Mouse (Mus musculus): ENCODE results near the gene Fbxl15. TPM values are rescaled to one million over a fixed set of nuclear protein-coding genes. Genes with fewer than 3 reads are reported as not detected.

Fbxl15 gene
- polyA plus RNA-seq, 1 experiment: 13.1 TPM

DNA sequence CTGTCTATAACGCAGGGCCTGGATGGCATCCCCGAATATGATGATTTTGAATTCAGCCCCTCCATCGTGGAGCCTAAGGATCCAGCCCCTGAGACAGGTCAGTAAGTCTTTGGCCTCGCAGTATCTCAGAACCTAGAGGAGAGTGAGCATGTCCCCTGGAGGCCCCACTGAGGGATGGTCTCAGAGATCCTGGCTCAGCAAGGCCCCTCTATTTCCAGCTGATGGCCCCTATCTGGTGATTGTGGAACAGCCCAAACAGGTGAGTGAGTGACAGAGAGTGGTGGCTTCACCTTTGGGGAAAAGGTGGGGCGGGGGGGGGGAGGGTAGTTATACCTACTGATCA, 21.7 kb upstream of the Fbxl15 start:
- no peaks in the 10 kb centered on the region for H3K27me3 ChIP-seq (ENCODE audit: control insufficient read depth, insufficient read depth, insufficient read length)

DNA sequence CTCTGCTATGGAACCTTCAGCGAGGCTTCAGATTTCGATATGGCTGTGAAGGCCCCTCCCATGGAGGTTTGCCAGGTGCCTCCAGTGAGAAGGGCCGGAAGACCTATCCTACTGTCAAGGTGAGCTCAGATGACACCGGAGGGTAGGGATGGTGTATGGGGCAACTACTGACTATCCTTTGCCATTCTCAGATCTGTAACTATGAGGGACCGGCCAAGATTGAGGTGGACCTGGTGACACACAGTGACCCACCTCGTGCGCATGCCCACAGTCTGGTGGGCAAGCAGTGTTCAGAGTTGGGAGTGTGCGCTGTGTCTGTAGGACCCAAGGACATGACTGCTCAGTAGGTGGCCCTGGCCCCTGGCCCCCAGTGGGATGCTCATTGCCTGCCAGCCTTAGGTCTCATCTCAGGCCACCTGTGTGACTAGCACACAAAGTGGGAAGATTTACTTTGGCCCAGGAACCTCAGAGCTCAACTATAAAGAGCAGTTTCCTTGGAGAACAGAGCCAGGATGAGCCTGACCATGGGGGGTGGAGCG, 21.2 kb upstream of the Fbxl15 start:
- Histone ChIP-seq H3K79me2 (ENCODE audit: control insufficient read depth, insufficient read depth) (peaks cover 17% of the 10 kb centered on the region), H3K27me3 (ENCODE audit: control insufficient read depth, insufficient read depth, insufficient read length) (no peaks in the 10 kb centered on the region), H3K4me3 (ENCODE audit: insufficient read depth, poor library complexity, severe bottlenecking) (no peak overlapping the region), H3ac (ENCODE audit: control insufficient read depth, insufficient read length, low read depth) (no peak overlapping the region), H3K36me3 (ENCODE audit: control insufficient read depth, insufficient read depth) (peaks cover 41% of the 10 kb centered on the region), H3K79me3 (ENCODE audit: low read depth) (no peaks in the 10 kb centered on the region)
- TF ChIP-seq CTCF (IDR thresholded peaks at IDR 0.05; ENCODE audit: control insufficient read depth, insufficient read depth, insufficient read length) (no peak), CEBPB (IDR thresholded peaks at IDR 0.05; ENCODE audit: low read depth) (no peak), MYOD1 (IDR thresholded peaks at IDR 0.05; ENCODE audit: control insufficient read depth, insufficient read length, low read depth) (no peak), FOSL1 (IDR thresholded peaks at IDR 0.05; ENCODE audit: insufficient read depth, low read length, poor library complexity, severe bottlenecking) (no peak), MYOG (IDR thresholded peaks at IDR 0.05; ENCODE audit: control insufficient read depth, extremely low read depth, insufficient read length) (no peak), MAX (IDR thresholded peaks at IDR 0.05) (no peak), USF1 (IDR thresholded peaks at IDR 0.05; ENCODE audit: low read depth) (no peak)

More for the DNA sequence above, 21.7 kb upstream of the Fbxl15 start:
- peak overlapping the region; percentile 84 for H3K4me3 ChIP-seq (ENCODE audit: insufficient read depth, poor library complexity, severe bottlenecking)
- no peaks in the 10 kb centered on the region for H3K79me3 ChIP-seq (ENCODE audit: low read depth)
- TF ChIP-seq MYOG (IDR thresholded peaks at IDR 0.05; ENCODE audit: control insufficient read depth, extremely low read depth, insufficient read length): no peak
- TF ChIP-seq MAX (IDR thresholded peaks at IDR 0.05): no peak
- no peak for TF ChIP-seq CTCF (IDR thresholded peaks at IDR 0.05; ENCODE audit: control insufficient read depth, insufficient read depth, insufficient read length)
- no peak for TF ChIP-seq USF1 (IDR thresholded peaks at IDR 0.05; ENCODE audit: low read depth)
- TF ChIP-seq CEBPB (IDR thresholded peaks at IDR 0.05; ENCODE audit: low read depth): no peak
- no peak for TF ChIP-seq FOSL1 (IDR thresholded peaks at IDR 0.05; ENCODE audit: insufficient read depth, low read length, poor library complexity, severe bottlenecking)
- TF ChIP-seq MYOD1 (IDR thresholded peaks at IDR 0.05; ENCODE audit: control insufficient read depth, insufficient read length, low read depth): no peak
- peaks cover 17% of the 10 kb centered on the region for H3K79me2 ChIP-seq (ENCODE audit: control insufficient read depth, insufficient read depth)
- peaks cover 36% of the 10 kb centered on the region for H3K36me3 ChIP-seq (ENCODE audit: control insufficient read depth, insufficient read depth)
- H3ac ChIP-seq (ENCODE audit: control insufficient read depth, insufficient read length, low read depth): peak overlapping the region; percentile 28

DNA sequence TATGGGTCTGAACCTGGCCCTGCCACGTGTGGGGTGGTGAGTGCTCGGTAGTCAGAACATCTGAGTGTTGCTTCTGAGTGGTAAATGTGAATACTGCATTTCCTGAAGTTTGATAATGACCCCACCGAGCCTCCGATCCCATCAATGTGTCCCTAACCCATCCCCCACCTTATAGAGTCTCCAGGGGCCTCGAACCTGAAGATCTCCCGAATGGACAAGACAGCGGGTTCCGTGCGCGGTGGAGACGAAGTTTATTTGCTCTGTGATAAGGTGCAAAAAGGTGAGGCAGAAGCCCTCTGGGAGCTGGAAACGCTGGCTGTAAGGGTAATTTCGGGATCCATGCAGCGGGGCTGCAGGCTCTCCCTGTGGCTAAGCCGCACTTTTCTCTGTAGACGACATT, 20.2 kb upstream of the Fbxl15 start:
- Histone ChIP-seq H3ac (ENCODE audit: control insufficient read depth, insufficient read length, low read depth) (no peak overlapping the region), H3K36me3 (ENCODE audit: control insufficient read depth, insufficient read depth) (peaks cover 41% of the 10 kb centered on the region), H3K79me3 (ENCODE audit: low read depth) (no peaks in the 10 kb centered on the region), H3K79me2 (ENCODE audit: control insufficient read depth, insufficient read depth) (peaks cover 17% of the 10 kb centered on the region), H3K27me3 (ENCODE audit: control insufficient read depth, insufficient read depth, insufficient read length) (no peaks in the 10 kb centered on the region), H3K4me3 (ENCODE audit: insufficient read depth, poor library complexity, severe bottlenecking) (no peak overlapping the region)
- TF ChIP-seq USF1 (IDR thresholded peaks at IDR 0.05; ENCODE audit: low read depth) (no peak), CTCF (IDR thresholded peaks at IDR 0.05; ENCODE audit: control insufficient read depth, insufficient read depth, insufficient read length) (no peak), MYOG (IDR thresholded peaks at IDR 0.05; ENCODE audit: control insufficient read depth, extremely low read depth, insufficient read length) (no peak), FOSL1 (IDR thresholded peaks at IDR 0.05; ENCODE audit: insufficient read depth, low read length, poor library complexity, severe bottlenecking) (no peak), MYOD1 (IDR thresholded peaks at IDR 0.05; ENCODE audit: control insufficient read depth, insufficient read length, low read depth) (no peak), MAX (IDR thresholded peaks at IDR 0.05) (no peak), CEBPB (IDR thresholded peaks at IDR 0.05; ENCODE audit: low read depth) (no peak)

DNA sequence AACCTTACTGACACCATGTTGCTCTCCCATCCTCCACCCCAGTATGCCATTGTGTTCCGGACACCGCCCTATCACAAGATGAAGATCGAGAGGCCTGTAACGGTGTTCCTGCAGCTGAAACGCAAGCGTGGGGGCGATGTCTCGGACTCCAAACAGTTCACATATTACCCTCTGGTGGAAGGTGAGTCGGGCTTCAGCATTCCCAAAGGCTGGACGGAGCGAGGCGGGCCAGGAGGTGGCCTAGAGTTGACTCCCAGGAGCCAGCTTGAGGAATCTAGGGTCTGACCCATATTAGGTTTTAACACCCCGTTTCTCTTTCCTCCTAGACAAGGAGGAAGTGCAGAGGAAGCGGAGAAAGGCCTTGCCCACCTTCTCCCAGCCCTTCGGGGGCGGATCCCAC, 19.7 kb upstream of the Fbxl15 start:
- no peaks in the 10 kb centered on the region for H3K27me3 ChIP-seq (ENCODE audit: control insufficient read depth, insufficient read depth, insufficient read length)
- H3K4me3 ChIP-seq (ENCODE audit: insufficient read depth, poor library complexity, severe bottlenecking): no peak overlapping the region
- H3ac ChIP-seq (ENCODE audit: control insufficient read depth, insufficient read length, low read depth): no peak overlapping the region
- peaks cover 41% of the 10 kb centered on the region for H3K36me3 ChIP-seq (ENCODE audit: control insufficient read depth, insufficient read depth)
- TF ChIP-seq CTCF (IDR thresholded peaks at IDR 0.05; ENCODE audit: control insufficient read depth, insufficient read depth, insufficient read length): no peak
- no peak for TF ChIP-seq MYOD1 (IDR thresholded peaks at IDR 0.05; ENCODE audit: control insufficient read depth, insufficient read length, low read depth)
- TF ChIP-seq USF1 (IDR thresholded peaks at IDR 0.05; ENCODE audit: low read depth): no peak
- no peak for TF ChIP-seq MYOG (IDR thresholded peaks at IDR 0.05; ENCODE audit: control insufficient read depth, extremely low read depth, insufficient read length)
- TF ChIP-seq CEBPB (IDR thresholded peaks at IDR 0.05; ENCODE audit: low read depth): no peak
- TF ChIP-seq FOSL1 (IDR thresholded peaks at IDR 0.05; ENCODE audit: insufficient read depth, low read length, poor library complexity, severe bottlenecking): no peak
- no peak for TF ChIP-seq MAX (IDR thresholded peaks at IDR 0.05)
- peaks cover 17% of the 10 kb centered on the region for H3K79me2 ChIP-seq (ENCODE audit: control insufficient read depth, insufficient read depth)
- no peaks in the 10 kb centered on the region for H3K79me3 ChIP-seq (ENCODE audit: low read depth)

DNA sequence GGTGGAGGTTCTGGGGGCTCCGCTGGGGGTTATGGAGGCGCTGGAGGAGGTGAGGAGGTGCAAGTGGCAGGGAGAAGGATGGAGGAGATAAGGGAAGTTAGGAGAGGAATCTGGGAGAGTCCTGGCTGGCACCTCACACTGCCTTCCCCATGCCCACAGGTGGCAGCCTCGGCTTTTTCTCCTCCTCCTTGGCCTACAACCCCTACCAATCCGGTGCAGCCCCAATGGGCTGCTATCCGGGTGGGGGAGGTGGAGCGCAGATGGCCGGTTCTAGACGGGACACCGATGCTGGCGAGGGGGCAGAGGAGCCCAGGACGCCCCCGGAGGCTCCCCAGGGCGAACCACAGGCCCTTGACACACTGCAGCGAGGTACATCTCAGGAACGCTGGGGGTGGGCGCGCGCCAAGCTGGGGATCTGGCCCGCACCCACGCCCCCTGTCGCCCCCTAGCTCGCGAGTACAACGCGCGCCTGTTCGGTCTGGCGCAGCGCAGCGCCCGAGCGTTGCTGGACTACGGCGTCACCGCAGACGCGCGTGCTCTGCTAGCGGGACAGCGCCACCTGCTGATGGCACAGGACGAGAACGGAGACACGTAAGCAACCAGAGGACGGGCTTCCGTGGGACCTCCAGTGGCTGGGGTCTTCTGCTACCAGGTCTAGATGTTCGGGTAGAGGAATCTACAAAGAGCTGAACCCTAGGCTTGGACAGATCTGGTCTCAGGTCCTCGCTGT, 19.1 kb upstream of the Fbxl15 start:
- no peak overlapping the region for H3K4me3 ChIP-seq (ENCODE audit: insufficient read depth, poor library complexity, severe bottlenecking)
- H3K79me2 ChIP-seq (ENCODE audit: control insufficient read depth, insufficient read depth): peaks cover 17% of the 10 kb centered on the region
- peaks cover 41% of the 10 kb centered on the region for H3K36me3 ChIP-seq (ENCODE audit: control insufficient read depth, insufficient read depth)
- TF ChIP-seq USF1 (IDR thresholded peaks at IDR 0.05; ENCODE audit: low read depth) (no peak), CTCF (IDR thresholded peaks at IDR 0.05; ENCODE audit: control insufficient read depth, insufficient read depth, insufficient read length) (peak; percentile 96)
- no peaks in the 10 kb centered on the region for H3K79me3 ChIP-seq (ENCODE audit: low read depth)
- H3ac ChIP-seq (ENCODE audit: control insufficient read depth, insufficient read length, low read depth): no peak overlapping the region
- H3K27me3 ChIP-seq (ENCODE audit: control insufficient read depth, insufficient read depth, insufficient read length): no peaks in the 10 kb centered on the region
